Mouse (Mus musculus) liver, postnatal 0 days (tissue): ENCODE results near the gene Lamp2. TPM values are rescaled to one million over a fixed set of nuclear protein-coding genes. Genes with fewer than 3 reads are reported as not detected.
"Not testable (repeated sequence)": the region's sequence is repeated elsewhere in the genome, so short reads cannot be mapped to it uniquely, and the experiment has no call there.

Source experiments
- ATAC-seq: fragments of 200-750 bp; cut with Nextera tagmentation; 2 replicates; pipeline ENCODE4 v1.8.0; 2017; ENCODE audit warnings: mild to moderate bottlenecking, moderate library complexity
- DNase-seq: peaks from one replicate; pipeline ENCODE4 v3.0.0-alpha.2; 2016
- H3K27ac ChIP-seq: fragments of 300-500 bp; sonication (generic); 2 replicates; pipeline ENCODE4 v1.5.1; 2014; ENCODE audit warnings: antibody characterized with exemption, moderate library complexity, mild to moderate bottlenecking, low read depth
- H3K27me3 ChIP-seq: fragments of 300-500 bp; sonication (generic); 2 replicates; pipeline ENCODE4 v1.6.1; 2014; ENCODE audit warnings: low read length, control low read depth, mixed read lengths; ENCODE audit not compliant: insufficient read depth
- H3K36me3 ChIP-seq: fragments of 300-500 bp; sonication (generic); replicated peaks from 2 replicates; pipeline ENCODE4 v1.6.1; 2014; ENCODE audit warnings: mild to moderate bottlenecking, control low read depth, low read length, moderate library complexity, mixed read lengths; ENCODE audit not compliant: insufficient read depth
- H3K4me1 ChIP-seq: fragments of 300-500 bp; sonication (generic); 2 replicates; pipeline ENCODE4 v1.6.1; 2014; ENCODE audit warnings: antibody characterized with exemption, mild to moderate bottlenecking, control low read depth; ENCODE audit not compliant: insufficient read depth
- H3K4me2 ChIP-seq: fragments of 300-500 bp; sonication (generic); 2 replicates; pipeline ENCODE4 v1.6.1; 2014; ENCODE audit warnings: low read depth, mild to moderate bottlenecking, low read length, moderate library complexity, mixed read lengths
- H3K4me3 ChIP-seq: fragments of 300-500 bp; sonication (generic); 2 replicates; pipeline ENCODE4 v1.5.1; 2014; ENCODE audit warnings: low read depth, low read length
- H3K9ac ChIP-seq: fragments of 300-500 bp; sonication (generic); replicated peaks from 2 replicates; pipeline ENCODE4 v1.6.1; 2014; ENCODE audit warnings: mild to moderate bottlenecking, moderate library complexity
- H3K9me3 ChIP-seq: fragments of 300-500 bp; sonication (generic); 2 replicates; pipeline ENCODE4 v1.6.1; 2016; ENCODE audit warnings: mild to moderate bottlenecking, control low read depth, low read length, mixed read lengths
- CTCF ChIP-seq: sonication (generic); IDR thresholded peaks from 2 replicates; pipeline ENCODE4 v1.5.1; 2016; ENCODE audit warnings: antibody characterized with exemption, low read depth
- EP300 ChIP-seq: IDR thresholded peaks from 2 replicates; pipeline ENCODE4 v1.6.1; 2016; ENCODE audit warnings: antibody characterized with exemption, low read depth, mild to moderate bottlenecking
- WGBS: fragments of 180-500 bp; shearing (Covaris S2); extraction: QIAGEN DNeasy Blood & Tissue Kit; methylation state at CpG from one replicate; pipeline ENCODE4 v1.1.7; 2014; ENCODE audit not compliant: insufficient replicate concordance; 5-methylcytosine and 5-hydroxymethylcytosine counted together
- polyA plus RNA-seq: library from polyadenylated mRNA; unstranded; fragments of >200 nt; fragmentation: Nextera tagmentation; extraction: Ambion mirVana; gene quantifications from 2 replicates; pipeline ENCODE4 v1.2.1, GENCODE M21; 2015

Lamp2 gene
- polyA plus RNA-seq = 208 and 213 TPM in 2 replicates

DNA sequence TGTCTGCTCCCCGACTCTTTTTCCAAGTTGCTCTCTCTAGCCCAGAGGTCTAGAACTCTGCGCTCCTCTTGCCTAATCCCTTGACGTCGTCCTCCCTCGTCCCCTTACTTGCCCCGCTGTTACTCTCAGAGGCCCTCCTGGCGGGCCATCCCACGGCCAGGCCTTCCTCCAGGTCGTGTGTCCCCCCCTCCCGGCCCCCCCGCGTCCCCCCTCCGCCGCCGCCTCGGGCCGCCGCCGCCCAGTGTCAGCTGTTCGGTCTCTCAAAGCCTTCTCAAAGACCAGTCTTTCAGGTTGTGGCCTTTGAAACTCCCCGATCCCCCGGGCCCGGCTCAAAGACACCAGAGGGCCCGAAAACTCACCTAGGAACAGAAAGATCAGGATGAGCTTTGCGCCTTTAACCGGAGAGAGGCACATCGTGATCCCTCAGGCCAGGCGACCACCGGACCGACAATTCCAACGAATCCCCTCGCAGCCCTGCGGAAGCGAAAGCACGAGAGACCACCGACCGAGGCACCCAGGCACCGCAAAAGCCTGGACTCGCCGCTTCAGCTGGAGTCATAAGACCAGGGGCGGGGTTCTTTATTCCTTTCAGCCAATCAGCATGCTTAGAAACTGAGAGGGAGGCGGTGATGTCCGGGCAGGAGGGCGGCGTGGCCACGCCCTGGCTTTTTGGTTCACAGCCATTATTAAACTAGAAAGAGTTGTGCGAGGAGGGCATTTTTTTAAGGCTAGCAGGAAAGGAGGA is at the start of gene Lamp2:
TSS of gene Lamp2 (minus strand) at position 565 of the 745 bp plus-strand sequence.
- TF ChIP-seq EP300 (no peak), CTCF (no peak)
- 18% methylated on average over 41 of the region's 47 CpGs for WGBS
- peak within 1 kb of the TSS; percentile 81 for H3K9ac ChIP-seq

DNA sequence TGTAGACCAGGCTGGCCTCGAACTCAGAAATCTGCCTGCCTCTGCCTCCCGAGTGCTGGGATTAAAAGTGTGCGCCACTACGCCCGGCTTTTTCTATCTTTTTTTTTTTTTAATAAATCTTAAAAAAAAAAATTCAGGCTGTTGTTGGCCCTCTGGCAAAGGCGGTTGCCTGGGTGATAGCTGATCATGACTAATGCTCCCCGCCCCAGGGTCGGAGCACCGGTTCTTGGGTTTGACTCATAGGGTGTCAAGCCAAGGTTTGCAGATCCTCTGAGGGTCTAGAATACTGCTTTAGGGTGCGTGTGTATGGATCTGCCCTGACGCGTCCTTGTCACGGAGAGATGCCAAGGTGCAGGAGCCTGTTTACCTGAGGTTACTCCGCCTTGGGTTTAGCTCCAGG is 48.6 kb upstream of the Lamp2 start:
- H3K9ac ChIP-seq = no peak overlapping the region
- no peak overlapping the region for H3K4me3 ChIP-seq
- H3K36me3 ChIP-seq = no peaks in the 10 kb centered on the region
- H3K27ac ChIP-seq = no peak overlapping the region
- TF ChIP-seq CTCF = no peak
- no peaks in the 10 kb centered on the region for H3K27me3 ChIP-seq
- H3K4me2 ChIP-seq = no peak overlapping the region
- ATAC-seq (no peak), DNase-seq (no peak)
- H3K9me3 ChIP-seq = no peaks in the 10 kb centered on the region
- H3K4me1 ChIP-seq = no peaks in the 10 kb centered on the region
- WGBS = 82% methylated on average over 14 of the region's 14 CpGs

More for the DNA sequence above, at the start of gene Lamp2:
- peak; percentile 81 for DNase-seq
- peak; percentile 94 for ATAC-seq
- H3K36me3 ChIP-seq = peaks cover 5% of the 10 kb centered on the region
- H3K4me1 ChIP-seq = peaks cover 3% of the 10 kb centered on the region; the same call in 1 of the 2 replicates
- peak within 1 kb of the TSS; percentile 64 for H3K4me3 ChIP-seq
- H3K27me3 ChIP-seq = no peaks in the 10 kb centered on the region
- peak within 1 kb of the TSS; percentile 63 for H3K4me2 ChIP-seq
- peak within 1 kb of the TSS; percentile 92 for H3K27ac ChIP-seq
- H3K9me3 ChIP-seq = no peaks in the 10 kb centered on the region

DNA sequence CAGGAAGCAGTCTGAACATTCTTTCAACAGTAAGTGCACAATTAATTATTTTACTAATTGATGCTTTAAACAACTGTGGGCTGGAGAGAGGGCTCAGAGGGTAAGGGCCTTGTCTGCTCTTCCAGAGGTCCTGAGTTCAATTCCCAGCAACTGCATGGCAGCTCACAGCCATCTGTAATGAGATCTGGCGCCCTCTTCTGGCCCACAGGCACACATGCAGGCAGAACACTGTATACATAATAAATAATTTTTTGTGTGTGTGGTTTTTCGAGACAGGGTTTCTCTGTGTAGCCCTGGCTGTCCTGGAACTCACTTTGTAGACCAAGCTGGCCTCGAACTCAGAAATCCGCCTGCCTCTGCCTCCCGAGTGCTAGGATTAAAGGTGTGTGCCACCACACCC is 45.9 kb upstream of the Lamp2 start:
- WGBS = 67% methylated on average over 5 of the region's 5 CpGs

DNA sequence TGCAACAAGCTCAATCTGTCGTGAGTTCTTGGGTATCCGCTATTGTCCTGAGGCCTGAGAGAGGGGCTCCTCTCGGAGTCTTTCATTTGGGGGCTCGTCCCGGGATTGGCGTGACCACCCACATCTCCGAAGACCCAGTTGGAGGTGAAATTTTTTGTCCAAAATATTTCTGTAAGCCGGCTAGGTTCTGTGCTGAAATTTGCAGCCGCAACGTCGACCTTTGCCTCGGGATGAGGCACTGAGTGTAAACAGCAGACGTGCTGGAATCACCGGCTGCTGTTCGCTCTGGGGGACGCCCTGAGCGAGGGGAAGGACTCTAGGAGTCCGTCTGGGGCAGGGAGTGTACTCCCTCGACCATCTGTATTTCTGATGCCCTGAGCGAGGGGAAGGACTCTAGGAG is 29.2 kb upstream of the Lamp2 start:
- DNase-seq = peak; percentile 16
- H3K4me1 ChIP-seq, H3K27me3 ChIP-seq, H3K4me3 ChIP-seq, H3K9me3 ChIP-seq, H3K36me3 ChIP-seq, H3K4me2 ChIP-seq, H3K9ac ChIP-seq, ATAC-seq: not testable (repeated sequence)
- 29% methylated on average over 20 of the region's 20 CpGs for WGBS
- H3K27ac ChIP-seq = peak overlapping the region; percentile 16; the same call in 1 of the 2 replicates

More for the DNA sequence above, 45.9 kb upstream of the Lamp2 start:
- DNase-seq, H3K9ac ChIP-seq, H3K27ac ChIP-seq, H3K9me3 ChIP-seq, H3K4me1 ChIP-seq, ATAC-seq, H3K36me3 ChIP-seq, H3K4me2 ChIP-seq, H3K4me3 ChIP-seq, H3K27me3 ChIP-seq: not testable (repeated sequence)
- TF ChIP-seq CTCF = peak; percentile 51

- H3K36me3 ChIP-seq = no peaks in the 10 kb centered on the region
- H3K27ac ChIP-seq = no peak overlapping the region
- H3K9me3 ChIP-seq = no peaks in the 10 kb centered on the region
- DNase-seq = no peak
- TF ChIP-seq EP300 (no peak), CTCF (no peak)
- no peaks in the 10 kb centered on the region for H3K27me3 ChIP-seq
- H3K4me1 ChIP-seq = no peaks in the 10 kb centered on the region
- ATAC-seq = no peak
- H3K9ac ChIP-seq = no peak overlapping the region
- 69% methylated on average over 1 of the region's 1 CpGs for WGBS
- H3K4me2 ChIP-seq = no peak overlapping the region
- H3K4me3 ChIP-seq = no peak overlapping the region
Observed at GRCm38 (mm10) chrX:38478583-38478982, 22.3 kb upstream of the Lamp2 start.

DNA sequence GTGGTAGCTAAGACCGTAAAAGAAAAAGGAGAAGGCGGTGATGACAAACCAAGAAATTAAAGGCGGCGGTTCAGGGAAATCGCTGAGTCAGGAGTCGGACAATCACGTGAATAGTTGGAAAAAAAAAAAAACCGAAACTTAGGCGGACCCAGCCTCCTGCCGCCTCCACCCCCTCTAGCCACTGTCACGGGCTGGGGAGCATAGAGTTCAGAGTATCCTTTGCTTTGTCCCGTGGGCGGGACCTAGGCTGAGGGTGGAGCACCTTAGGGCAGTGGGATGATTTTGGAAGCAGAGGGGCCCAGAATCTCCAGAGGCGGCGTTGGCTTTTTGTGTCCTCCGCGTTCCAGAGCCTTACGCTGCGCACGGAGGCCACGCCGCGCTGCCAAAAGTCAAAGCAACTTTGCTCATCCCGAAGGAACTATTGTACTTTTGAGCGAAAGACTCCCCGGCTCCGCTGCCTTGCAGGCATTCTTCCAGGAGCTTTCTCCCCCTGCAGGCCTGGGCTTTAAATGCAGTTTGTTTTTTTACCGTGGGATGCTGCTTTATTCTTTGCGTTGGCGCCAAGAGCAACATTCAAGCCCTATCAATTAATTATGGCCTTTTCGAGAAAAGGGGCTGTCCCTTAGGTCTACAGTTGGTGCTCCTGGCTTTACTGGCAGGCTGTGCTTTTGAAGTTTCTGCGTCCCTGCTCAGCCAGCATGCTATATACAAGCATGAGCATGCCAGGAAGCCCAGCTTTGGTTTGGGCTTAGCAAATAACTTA is 17.5 kb upstream of the Lamp2 start:
- Histone ChIP-seq H3K27ac (peak overlapping the region; percentile 85), H3K27me3 (no peaks in the 10 kb centered on the region), H3K4me3 (peak overlapping the region; percentile 65), H3K9me3 (no peaks in the 10 kb centered on the region), H3K9ac (peak overlapping the region; percentile 55), H3K4me2 (peak overlapping the region; percentile 70), H3K4me1 (no peaks in the 10 kb centered on the region), H3K36me3 (no peaks in the 10 kb centered on the region)
- peak; percentile 74 for DNase-seq
- TF ChIP-seq EP300 = no peak
- peak; percentile 65 for TF ChIP-seq CTCF
- WGBS = 19% methylated on average over 32 of the region's 32 CpGs
- peak; percentile 100 for ATAC-seq
